ENCODE assay signal across 8 mouse cellular contexts in genomic region chr17:15830766-15831644, GRCm38 (mm10). TPM values are rescaled to one million over a fixed set of nuclear protein-coding genes. Genes with fewer than 3 reads are reported as not detected.
DNase-seq lines count a peak whose midpoint lies in the region; ATAC-seq and TF ChIP-seq lines count a peak whose summit lies in the region.

Gene Rgmb (minus strand): TSS chr17:15831039.

- H3K36me3 ChIP-seq in intestine, embryonic 14.5 days (ENCODE audit: control insufficient read depth, insufficient read depth, low read length): no peaks in the 10 kb centered on the region
- H3K36me3 ChIP-seq in limb, embryonic 14.5 days (ENCODE audit: control insufficient read depth, insufficient read depth, low read length): no peaks in the 10 kb centered on the region
- H3K36me3 ChIP-seq in neural tube, embryonic 15.5 days: no peaks in the 10 kb centered on the region

- H3K27ac ChIP-seq in intestine, embryonic 14.5 days (ENCODE audit: low read depth): peak within 1 kb of the TSS; percentile 97
- peak within 1 kb of the TSS; percentile 84 for H3K27ac ChIP-seq in limb, embryonic 14.5 days (replicated peaks; ENCODE audit: low read depth, low read length)
- peak within 1 kb of the TSS; percentile 87 for H3K27ac ChIP-seq in neural tube, embryonic 15.5 days (replicated peaks)

- H3K9ac ChIP-seq in intestine, embryonic 14.5 days (ENCODE audit: low read length): peak within 1 kb of the TSS; percentile 78
- H3K9ac ChIP-seq in limb, embryonic 14.5 days (ENCODE audit: low read depth, low read length, severe bottlenecking): peak within 1 kb of the TSS; percentile 59
- H3K9ac ChIP-seq in neural tube, embryonic 15.5 days (replicated peaks): peak within 1 kb of the TSS; percentile 78

- ATAC-seq in intestine, embryonic 14.5 days (replicated peaks; ENCODE audit: low FRiP score, low TSS enrichment, low read depth): peak; percentile 24
- ATAC-seq in limb, embryonic 14.5 days (ENCODE audit: low FRiP score, low read depth): peak; percentile 7
- peak; percentile 10; the same call in 1 of the 2 replicates for ATAC-seq in neural tube, embryonic 15.5 days (ENCODE audit: low FRiP score)

- 0 out of 2 replicates have a peak, but pooled peaks cover 4% of the 10 kb centered on the region for H3K27me3 ChIP-seq in intestine, embryonic 14.5 days (replicated peaks; ENCODE audit: control insufficient read depth, insufficient read depth, low read length)
- 0 out of 2 replicates have a peak, but pooled peaks cover 7% of the 10 kb centered on the region for H3K27me3 ChIP-seq in limb, embryonic 14.5 days (ENCODE audit: control insufficient read depth, insufficient read depth, low read length)
- no peaks in the 10 kb centered on the region for H3K27me3 ChIP-seq in neural tube, embryonic 15.5 days (replicated peaks)

- peak; percentile 31 for DNase-seq in thymus, postnatal 25 days
- no peak for DNase-seq in thymus, adult 18-20 months
- peak; percentile 33 to 39 for DNase-seq in cerebellum, postnatal 14 days
- DNase-seq in gastrocnemius, postnatal 36 days: peak; percentile 61
- peak; percentile 85 for DNase-seq in intestine, embryonic 14.5 days (ENCODE audit: low spot score)
- peak; percentile 47 for DNase-seq in limb, embryonic 14.5 days (ENCODE audit: low spot score)
- no peak for DNase-seq in spleen, postnatal 14 days (ENCODE audit: low spot score in 2 of 2)

- H3K4me1 ChIP-seq in intestine, embryonic 14.5 days (replicated peaks; ENCODE audit: control insufficient read depth, insufficient read depth, low read length): peaks cover 3% of the 10 kb centered on the region; the same call in 1 of the 2 replicates
- H3K4me1 ChIP-seq in limb, embryonic 14.5 days (ENCODE audit: control insufficient read depth, insufficient read depth, low read length): peaks cover 9% of the 10 kb centered on the region; the same call in 1 of the 2 replicates
- peaks cover 30% of the 10 kb centered on the region for H3K4me1 ChIP-seq in neural tube, embryonic 15.5 days

- H3K4me3 ChIP-seq in intestine, embryonic 14.5 days (ENCODE audit: low read depth, low read length): peak within 1 kb of the TSS; percentile 94
- peak within 1 kb of the TSS; percentile 48 for H3K4me3 ChIP-seq in limb, embryonic 14.5 days (replicated peaks; ENCODE audit: low read length)
- peak within 1 kb of the TSS; percentile 67 for H3K4me3 ChIP-seq in neural tube, embryonic 15.5 days (replicated peaks)

- under 1% methylated on average over 55 of the region's 55 CpGs for WGBS in intestine, embryonic 14.5 days
- WGBS in limb, embryonic 14.5 days: 2% methylated on average over 45 of the region's 55 CpGs
- under 1% methylated on average over 52 of the region's 55 CpGs for WGBS in neural tube, embryonic 15.5 days

- peak within 1 kb of the TSS; percentile 77 for H3K4me2 ChIP-seq in intestine, embryonic 14.5 days (ENCODE audit: low read length)
- peak within 1 kb of the TSS; percentile 58 for H3K4me2 ChIP-seq in limb, embryonic 14.5 days (replicated peaks; ENCODE audit: low read depth, low read length, severe bottlenecking)
- H3K4me2 ChIP-seq in neural tube, embryonic 15.5 days: peak within 1 kb of the TSS; percentile 88

- H3K9me3 ChIP-seq in intestine, embryonic 14.5 days (ENCODE audit: control insufficient read depth, low read length): no peaks in the 10 kb centered on the region
- no peaks in the 10 kb centered on the region for H3K9me3 ChIP-seq in limb, embryonic 14.5 days (ENCODE audit: control insufficient read depth, low read length)
- no peaks in the 10 kb centered on the region for H3K9me3 ChIP-seq in neural tube, embryonic 15.5 days (replicated peaks)

- intact Hi-C loops in gastrocnemius, postnatal 36 days (cut with DNase I): no loop called here

- no peak for TF ChIP-seq POLR2A in limb, embryonic 14.5 days (IDR thresholded peaks at IDR 0.05; ENCODE audit: borderline replicate concordance, extremely low read depth, insufficient read depth, insufficient read length)

RNA-seq across cellular contexts. Expression of gene Rgmb, which starts in this region (rescaled TPM):
- total RNA-seq in gastrocnemius, postnatal 36 days (2021): 10 to 100 TPM; 36.6 to 36.7 TPM
- polyA plus RNA-seq in intestine, embryonic 14.5 days (2014; fragmentation: Nextera tagmentation; extraction: Ambion mirVana): 54.0 and 56.3 TPM in 2 replicates
- polyA plus RNA-seq in limb, embryonic 14.5 days (2012; rRNA removed): 52.0 and 71.0 TPM in 2 replicates
- polyA plus RNA-seq in limb, embryonic 14.5 days (2014; fragmentation: Nextera tagmentation; extraction: Ambion mirVana): 35.3 and 37.7 TPM in 2 replicates
- polyA plus RNA-seq in neural tube, embryonic 15.5 days (2015; fragmentation: Nextera tagmentation; extraction: Ambion mirVana): 43.3 and 53.7 TPM in 2 replicates

Comparison
In these comparisons a context has a peak if more than half of its experiments do, and no peak if none do; other contexts are left out.
1. DNase-seq: peak in thymus, postnatal 25 days (single experiment), cerebellum, postnatal 14 days (2 of 2), gastrocnemius, postnatal 36 days (2 of 2), intestine, embryonic 14.5 days (single experiment) and limb, embryonic 14.5 days (single experiment); none in thymus, adult 18-20 months (0 of 2) and spleen, postnatal 14 days (0 of 2).
2. Peak in every context shown above with its lines, with median percentiles within 50 percentile points of each other: ATAC-seq, H3K27ac ChIP-seq, H3K4me2 ChIP-seq, H3K4me3 ChIP-seq and H3K9ac ChIP-seq.